Mouse (Mus musculus): ENCODE results near the gene Fkbp3. TPM values are rescaled to one million over a fixed set of nuclear protein-coding genes. Genes with fewer than 3 reads are reported as not detected.

Gene Fkbp3
- polyA plus RNA-seq, 1 experiment: 244 TPM

GRCm38 (mm10) chr12:65037546-65037937 lies 36.3 kb downstream of the Fkbp3 start:
- Histone ChIP-seq H3K4me1 (ENCODE audit: control insufficient read depth, insufficient read depth, low read length) (peaks cover 4% of the 10 kb centered on the region; the same call in 1 of the 2 replicates), H3K4me3 (ENCODE audit: insufficient read depth, low read length) (peak overlapping the region; percentile 93), H3K27ac (ENCODE audit: insufficient read depth, low read length) (no peak overlapping the region)
- no peak for TF ChIP-seq CTCF (IDR thresholded peaks at IDR 0.05; ENCODE audit: extremely low read depth, insufficient read depth, low read length)
- TF ChIP-seq POLR2A (IDR thresholded peaks at IDR 0.05; ENCODE audit: extremely low read depth, insufficient read depth, low read length): no peak

GRCm38 (mm10) chr12:65036892-65037545 lies 36.8 kb downstream of the Fkbp3 start:
- Histone ChIP-seq H3K4me3 (ENCODE audit: insufficient read depth, low read length) (peak overlapping the region; percentile 93), H3K4me1 (ENCODE audit: control insufficient read depth, insufficient read depth, low read length) (peaks cover 4% of the 10 kb centered on the region; the same call in 1 of the 2 replicates), H3K27ac (ENCODE audit: insufficient read depth, low read length) (no peak overlapping the region)
- TF ChIP-seq CTCF (IDR thresholded peaks at IDR 0.05; ENCODE audit: extremely low read depth, insufficient read depth, low read length) (no peak), POLR2A (IDR thresholded peaks at IDR 0.05; ENCODE audit: extremely low read depth, insufficient read depth, low read length) (no peak)

GRCm38 (mm10) chr12:65036190-65036870 lies 37.5 kb downstream of the Fkbp3 start, which contains the start of gene Prpf39:
Gene Prpf39 (plus strand): TSS chr12:65036333.
- H3K4me1 ChIP-seq (ENCODE audit: control insufficient read depth, insufficient read depth, low read length): peaks cover 4% of the 10 kb centered on the region; the same call in 1 of the 2 replicates
- no peak for TF ChIP-seq CTCF (IDR thresholded peaks at IDR 0.05; ENCODE audit: extremely low read depth, insufficient read depth, low read length)
- TF ChIP-seq POLR2A (IDR thresholded peaks at IDR 0.05; ENCODE audit: extremely low read depth, insufficient read depth, low read length): peak; percentile 72; the same call in 1 of the 2 replicates
- peak within 1 kb of the TSS; percentile 98 for H3K27ac ChIP-seq (ENCODE audit: insufficient read depth, low read length)
- H3K4me3 ChIP-seq (ENCODE audit: insufficient read depth, low read length): peak within 1 kb of the TSS; percentile 93

- Histone ChIP-seq H3K4me3 (ENCODE audit: insufficient read depth, low read length) (peak overlapping the region; percentile 93), H3K4me1 (ENCODE audit: control insufficient read depth, insufficient read depth, low read length) (peaks cover 4% of the 10 kb centered on the region; the same call in 1 of the 2 replicates), H3K27ac (ENCODE audit: insufficient read depth, low read length) (peak overlapping the region; percentile 98; the same call in 1 of the 2 replicates)
- TF ChIP-seq POLR2A (IDR thresholded peaks at IDR 0.05; ENCODE audit: extremely low read depth, insufficient read depth, low read length) (no peak), CTCF (IDR thresholded peaks at IDR 0.05; ENCODE audit: extremely low read depth, insufficient read depth, low read length) (no peak)
Measured at GRCm38 (mm10) chr12:65035839-65036189, 38.0 kb downstream of the Fkbp3 start.

- TF ChIP-seq POLR2A (IDR thresholded peaks at IDR 0.05; ENCODE audit: extremely low read depth, insufficient read depth, low read length) (no peak), CTCF (IDR thresholded peaks at IDR 0.05; ENCODE audit: extremely low read depth, insufficient read depth, low read length) (no peak)
- Histone ChIP-seq H3K4me3 (ENCODE audit: insufficient read depth, low read length) (no peak overlapping the region), H3K27ac (ENCODE audit: insufficient read depth, low read length) (no peak overlapping the region), H3K4me1 (ENCODE audit: control insufficient read depth, insufficient read depth, low read length) (no peaks in the 10 kb centered on the region)
Measured at GRCm38 (mm10) chr12:65022842-65023241, 51.0 kb downstream of the Fkbp3 start.

Other genes with a start within 250 kb of the Fkbp3 start
- gene Gm527, start 156.1 kb downstream of the Fkbp3 start, polyA plus RNA-seq (2012; rRNA removed): 8.3 and 11.4 TPM in 2 replicates
- gene Klhl28, start 108.5 kb downstream of the Fkbp3 start, polyA plus RNA-seq (2012; rRNA removed): 10.6 and 11.2 TPM in 2 replicates
- 21.4 and 24.2 TPM in 2 replicates for gene Togaram1, start 108.2 kb downstream of the Fkbp3 start, polyA plus RNA-seq (2012; rRNA removed)
- gene Prpf39, start 37.7 kb downstream of the Fkbp3 start, polyA plus RNA-seq (2012; rRNA removed): 39.3 and 45.6 TPM in 2 replicates
- 5.8 and 6.1 TPM in 2 replicates for gene Fancm, start 1.6 kb upstream of the Fkbp3 start, polyA plus RNA-seq (2012; rRNA removed)
- gene Mis18bp1, start 98.6 kb upstream of the Fkbp3 start, polyA plus RNA-seq (2012; rRNA removed): 0.28 and 0.56 TPM in 2 replicates
- gene Wdr20rt, start 151.5 kb upstream of the Fkbp3 start, polyA plus RNA-seq (2012; rRNA removed): not detected in 2 replicates